Mouse (Mus musculus): ENCODE data around the gene Serpinc1. TPM values are rescaled to one million over a fixed set of nuclear protein-coding genes. Genes with fewer than 3 reads are reported as not detected.

Serpinc1 gene
- polyA plus RNA-seq, 1 experiment: 0.88 TPM

- no peak for TF ChIP-seq POLR2A (IDR thresholded peaks at IDR 0.05; ENCODE audit: borderline replicate concordance, extremely low read depth, insufficient read depth, insufficient read length, poor library complexity, severe bottlenecking)
- no peak for TF ChIP-seq CTCF (IDR thresholded peaks at IDR 0.05; ENCODE audit: borderline replicate concordance, extremely low read depth, insufficient read depth, insufficient read length)
- no peak for DNase-seq (ENCODE audit: low read depth)
Observed at GRCm38 (mm10) chr1:160985477-160985876, 7.1 kb downstream of the Serpinc1 start.

- TF ChIP-seq CTCF (IDR thresholded peaks at IDR 0.05; ENCODE audit: borderline replicate concordance, extremely low read depth, insufficient read depth, insufficient read length): no peak
- DNase-seq (ENCODE audit: low read depth): no peak
Observed at GRCm38 (mm10) chr1:160986881-160987635, 8.7 kb downstream of the Serpinc1 start.

- TF ChIP-seq POLR2A (IDR thresholded peaks at IDR 0.05; ENCODE audit: borderline replicate concordance, extremely low read depth, insufficient read depth, insufficient read length, poor library complexity, severe bottlenecking): no peak
- no peak for TF ChIP-seq CTCF (IDR thresholded peaks at IDR 0.05; ENCODE audit: borderline replicate concordance, extremely low read depth, insufficient read depth, insufficient read length)
- no peak for DNase-seq (ENCODE audit: low read depth)
Observed at GRCm38 (mm10) chr1:160989395-160989794, 11.0 kb downstream of the Serpinc1 start.

DNA sequence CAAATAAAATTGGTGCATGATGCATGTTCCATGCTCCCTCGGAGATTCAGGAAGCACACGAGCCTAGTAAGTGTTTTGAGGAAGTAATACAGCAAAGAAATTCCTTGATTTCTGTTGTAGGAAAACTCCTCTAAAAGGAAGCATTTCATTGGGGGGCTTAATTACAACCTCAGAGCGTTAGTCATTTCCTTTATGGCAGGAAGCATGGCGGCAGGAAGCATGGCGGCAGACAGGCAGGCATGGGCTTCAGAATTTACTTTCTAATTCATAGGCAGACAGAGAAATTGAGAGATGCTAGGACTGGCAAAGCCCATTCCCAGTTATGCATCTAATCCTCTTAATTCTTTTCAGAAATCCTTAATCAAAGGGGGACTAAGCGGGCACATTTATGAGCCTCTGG lies 15.5 kb downstream of the Serpinc1 start:
- DNase-seq (ENCODE audit: low read depth): peak; percentile 9
- no peak for TF ChIP-seq POLR2A (IDR thresholded peaks at IDR 0.05; ENCODE audit: borderline replicate concordance, extremely low read depth, insufficient read depth, insufficient read length, poor library complexity, severe bottlenecking)
- no peak for TF ChIP-seq CTCF (IDR thresholded peaks at IDR 0.05; ENCODE audit: borderline replicate concordance, extremely low read depth, insufficient read depth, insufficient read length)

- DNase-seq (ENCODE audit: low read depth): no peak
- TF ChIP-seq POLR2A (IDR thresholded peaks at IDR 0.05; ENCODE audit: borderline replicate concordance, extremely low read depth, insufficient read depth, insufficient read length, poor library complexity, severe bottlenecking) (no peak), CTCF (IDR thresholded peaks at IDR 0.05; ENCODE audit: borderline replicate concordance, extremely low read depth, insufficient read depth, insufficient read length) (no peak)
Observed at GRCm38 (mm10) chr1:161004942-161005341, 26.6 kb downstream of the Serpinc1 start.

- no peak for DNase-seq (ENCODE audit: low read depth)
- TF ChIP-seq POLR2A (IDR thresholded peaks at IDR 0.05; ENCODE audit: borderline replicate concordance, extremely low read depth, insufficient read depth, insufficient read length, poor library complexity, severe bottlenecking): no peak
- no peak for TF ChIP-seq CTCF (IDR thresholded peaks at IDR 0.05; ENCODE audit: borderline replicate concordance, extremely low read depth, insufficient read depth, insufficient read length)
Observed at GRCm38 (mm10) chr1:161005526-161005925, 27.1 kb downstream of the Serpinc1 start.

GRCm38 (mm10) chr1:161006471-161006870 lies 28.1 kb downstream of the Serpinc1 start:
- no peak for DNase-seq (ENCODE audit: low read depth)
- TF ChIP-seq POLR2A (IDR thresholded peaks at IDR 0.05; ENCODE audit: borderline replicate concordance, extremely low read depth, insufficient read depth, insufficient read length, poor library complexity, severe bottlenecking) (no peak), CTCF (IDR thresholded peaks at IDR 0.05; ENCODE audit: borderline replicate concordance, extremely low read depth, insufficient read depth, insufficient read length) (no peak)

GRCm38 (mm10) chr1:161008038-161008437 lies 29.7 kb downstream of the Serpinc1 start:
- TF ChIP-seq CTCF (IDR thresholded peaks at IDR 0.05; ENCODE audit: borderline replicate concordance, extremely low read depth, insufficient read depth, insufficient read length): no peak
- TF ChIP-seq POLR2A (IDR thresholded peaks at IDR 0.05; ENCODE audit: borderline replicate concordance, extremely low read depth, insufficient read depth, insufficient read length, poor library complexity, severe bottlenecking): no peak
- no peak for DNase-seq (ENCODE audit: low read depth)

GRCm38 (mm10) chr1:161010436-161010835 lies 32.1 kb downstream of the Serpinc1 start:
- TF ChIP-seq CTCF (IDR thresholded peaks at IDR 0.05; ENCODE audit: borderline replicate concordance, extremely low read depth, insufficient read depth, insufficient read length) (no peak), POLR2A (IDR thresholded peaks at IDR 0.05; ENCODE audit: borderline replicate concordance, extremely low read depth, insufficient read depth, insufficient read length, poor library complexity, severe bottlenecking) (no peak)
- no peak for DNase-seq (ENCODE audit: low read depth)

DNA sequence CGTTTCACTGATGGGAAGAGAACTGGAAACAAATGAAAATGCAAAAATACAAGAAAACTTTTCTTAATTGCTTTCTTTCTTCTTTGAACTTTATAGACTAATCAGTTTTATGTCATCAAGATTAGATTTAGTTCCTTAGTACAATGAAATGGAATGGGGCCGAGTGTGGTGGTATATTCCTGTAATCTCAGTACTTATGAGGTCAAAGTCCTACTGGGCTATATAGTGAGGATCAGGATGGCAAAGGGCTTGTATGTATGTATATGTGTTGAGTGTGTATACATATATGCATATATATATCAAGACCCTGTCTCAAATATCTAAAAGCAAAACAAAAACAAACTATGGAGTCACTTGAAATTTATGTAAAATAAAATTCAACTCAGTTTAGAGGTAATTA lies 38.0 kb downstream of the Serpinc1 start:
- TF ChIP-seq POLR2A (IDR thresholded peaks at IDR 0.05; ENCODE audit: borderline replicate concordance, extremely low read depth, insufficient read depth, insufficient read length, poor library complexity, severe bottlenecking): no peak
- TF ChIP-seq CTCF (IDR thresholded peaks at IDR 0.05; ENCODE audit: borderline replicate concordance, extremely low read depth, insufficient read depth, insufficient read length): no peak
- no peak for DNase-seq (ENCODE audit: low read depth)

GRCm38 (mm10) chr1:161020051-161020450 lies 41.7 kb downstream of the Serpinc1 start:
- no peak for DNase-seq (ENCODE audit: low read depth)
- no peak for TF ChIP-seq POLR2A (IDR thresholded peaks at IDR 0.05; ENCODE audit: borderline replicate concordance, extremely low read depth, insufficient read depth, insufficient read length, poor library complexity, severe bottlenecking)
- TF ChIP-seq CTCF (IDR thresholded peaks at IDR 0.05; ENCODE audit: borderline replicate concordance, extremely low read depth, insufficient read depth, insufficient read length): no peak

Data from brain, embryonic 14.5 days (tissue).